Mouse (Mus musculus) naive thymus-derived CD4-positive, alpha-beta T cell, adult 2 months (primary cell): ENCODE results near the gene Mef2a.
A peak's percentile ranks its signal among the peaks of the same experiment; 100 is the strongest.

Experiments used
- DNase-seq: peaks from one replicate; pipeline ENCODE4 v3.0.0-alpha.2; 2011; ENCODE audit warnings: low read depth

Gene Mef2a

GRCm38 (mm10) chr7:67245255-67245654 lies 127.4 kb downstream of the Mef2a start:
- no peak for DNase-seq

DNA sequence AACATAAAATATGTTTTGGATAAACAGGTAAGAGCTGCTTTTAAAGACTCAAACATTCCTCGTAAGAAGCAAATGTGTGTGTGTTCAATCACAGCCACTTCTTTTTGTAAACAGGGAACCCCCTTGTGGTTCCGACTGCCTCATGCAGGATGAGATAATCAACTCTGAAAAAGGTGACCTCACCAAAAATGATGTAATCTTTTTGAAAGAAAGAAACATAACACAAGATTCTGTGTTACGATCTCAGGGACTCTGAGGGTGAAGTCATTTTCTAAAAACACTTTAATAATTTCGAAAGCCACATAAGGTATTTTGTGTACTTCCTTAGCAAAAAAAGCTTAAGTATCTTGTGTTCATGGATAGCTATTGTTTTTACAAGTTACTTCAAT lies 128.8 kb downstream of the Mef2a start:
- peak; percentile 12 for DNase-seq

DNA sequence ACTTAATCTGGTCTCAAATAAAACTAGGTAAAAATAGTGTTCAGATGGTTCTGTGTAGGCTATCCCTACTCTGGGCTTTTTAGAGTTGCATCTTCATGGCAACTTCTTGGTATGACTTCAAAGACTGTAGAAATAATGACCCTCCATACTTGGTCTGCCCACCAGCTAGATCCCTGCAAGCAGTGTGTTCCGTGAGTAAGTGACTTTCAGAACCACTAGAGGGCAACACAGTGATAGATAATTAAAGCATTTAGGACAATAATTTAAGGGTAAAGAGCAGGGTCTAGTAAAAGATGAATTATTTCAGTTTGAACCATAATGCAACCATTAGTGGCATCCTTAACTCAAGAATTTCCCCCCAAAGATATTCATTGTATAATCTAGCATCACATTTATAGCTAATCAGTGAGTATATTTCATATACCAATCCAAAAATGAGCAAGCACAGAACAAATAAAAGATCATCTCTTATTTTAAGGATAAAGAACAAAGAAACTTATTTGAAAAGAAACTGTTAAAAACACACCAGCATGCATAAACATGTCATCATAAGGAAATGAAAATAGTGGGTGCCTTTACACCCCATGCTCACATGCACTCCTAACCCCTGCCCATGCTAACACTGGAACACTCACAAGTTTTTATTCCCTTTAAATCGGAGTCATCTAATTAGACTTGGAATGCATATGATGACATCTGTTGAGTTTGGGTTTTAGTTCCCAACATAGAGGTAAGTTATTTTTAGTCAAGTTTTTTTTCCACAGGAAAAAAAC lies 129.4 kb downstream of the Mef2a start:
- DNase-seq: peak; percentile 59

GRCm38 (mm10) chr7:67241969-67242368 lies 130.7 kb downstream of the Mef2a start:
- DNase-seq: no peak

DNA sequence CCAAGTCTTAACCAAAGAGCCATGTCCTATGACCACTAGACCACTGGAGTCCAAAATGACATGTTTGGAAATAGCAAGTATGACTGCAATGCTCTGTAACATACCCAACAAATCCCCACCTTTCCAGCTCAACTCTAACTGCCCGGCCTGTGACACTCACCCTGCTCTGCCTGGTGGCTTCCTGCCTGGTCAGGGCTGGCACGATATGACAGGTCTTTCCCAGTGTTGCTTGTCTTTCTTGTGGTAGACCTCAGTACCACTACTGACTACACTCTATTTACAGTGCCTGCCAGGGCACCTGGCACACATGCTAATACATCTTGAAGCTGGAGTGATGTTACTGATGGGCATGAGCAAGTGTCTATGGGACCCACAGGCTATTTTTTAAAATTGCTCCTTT lies 134.9 kb downstream of the Mef2a start:
- DNase-seq: no peak

GRCm38 (mm10) chr7:67236351-67236750 lies 136.3 kb downstream of the Mef2a start:
- DNase-seq: no peak

GRCm38 (mm10) chr7:67234797-67235196 lies 137.9 kb downstream of the Mef2a start:
- no peak for DNase-seq

- no peak for DNase-seq
Measured at GRCm38 (mm10) chr7:67232504-67232903, 140.2 kb downstream of the Mef2a start.

- no peak for DNase-seq
Measured at GRCm38 (mm10) chr7:67230640-67231140, 142.0 kb downstream of the Mef2a start.

- no peak for DNase-seq
Measured at GRCm38 (mm10) chr7:67230221-67230620, 142.4 kb downstream of the Mef2a start.

DNA sequence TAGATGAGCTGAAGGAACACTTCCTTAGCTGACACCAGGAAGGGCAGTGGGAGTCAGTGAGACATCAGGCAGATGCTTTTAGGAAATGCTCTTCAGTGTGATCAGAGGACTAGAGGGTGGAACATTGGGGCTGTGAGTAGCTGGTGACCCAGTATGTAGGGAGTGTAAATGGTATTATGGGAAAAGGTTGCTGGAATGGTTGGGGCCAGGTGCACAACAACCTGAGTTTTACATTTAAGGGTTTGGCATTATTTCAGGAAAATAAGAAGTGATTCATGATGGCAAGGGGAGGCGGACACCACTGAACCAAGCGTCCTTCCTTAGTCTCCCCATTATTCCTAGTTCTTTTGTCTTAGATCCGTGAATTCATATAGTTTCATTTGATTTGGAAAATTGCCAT lies 143.0 kb downstream of the Mef2a start:
- DNase-seq: no peak

GRCm38 (mm10) chr7:67228891-67229602 lies 143.6 kb downstream of the Mef2a start:
- peak; percentile 63 for DNase-seq

DNA sequence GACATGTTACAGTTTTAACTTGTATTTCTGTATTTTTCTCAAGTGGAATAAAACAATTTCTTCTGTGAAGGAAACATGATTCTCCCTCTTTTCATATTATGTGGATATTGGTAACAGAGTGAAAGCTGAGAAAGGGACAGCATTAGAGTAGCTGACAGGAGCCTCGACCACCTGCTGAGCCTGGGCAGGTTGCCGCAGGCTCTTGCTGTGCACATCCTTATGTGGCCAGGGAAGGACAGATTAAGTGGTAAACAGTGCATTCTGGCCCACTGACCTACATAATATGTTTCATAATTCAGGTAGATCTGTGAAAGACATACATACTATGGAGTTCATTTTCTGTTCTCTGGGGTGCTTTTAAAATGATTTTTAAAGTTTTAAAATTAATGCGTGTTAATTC lies 144.3 kb downstream of the Mef2a start:
- no peak for DNase-seq

- no peak for DNase-seq
Measured at GRCm38 (mm10) chr7:67227538-67227937, 145.1 kb downstream of the Mef2a start.

DNA sequence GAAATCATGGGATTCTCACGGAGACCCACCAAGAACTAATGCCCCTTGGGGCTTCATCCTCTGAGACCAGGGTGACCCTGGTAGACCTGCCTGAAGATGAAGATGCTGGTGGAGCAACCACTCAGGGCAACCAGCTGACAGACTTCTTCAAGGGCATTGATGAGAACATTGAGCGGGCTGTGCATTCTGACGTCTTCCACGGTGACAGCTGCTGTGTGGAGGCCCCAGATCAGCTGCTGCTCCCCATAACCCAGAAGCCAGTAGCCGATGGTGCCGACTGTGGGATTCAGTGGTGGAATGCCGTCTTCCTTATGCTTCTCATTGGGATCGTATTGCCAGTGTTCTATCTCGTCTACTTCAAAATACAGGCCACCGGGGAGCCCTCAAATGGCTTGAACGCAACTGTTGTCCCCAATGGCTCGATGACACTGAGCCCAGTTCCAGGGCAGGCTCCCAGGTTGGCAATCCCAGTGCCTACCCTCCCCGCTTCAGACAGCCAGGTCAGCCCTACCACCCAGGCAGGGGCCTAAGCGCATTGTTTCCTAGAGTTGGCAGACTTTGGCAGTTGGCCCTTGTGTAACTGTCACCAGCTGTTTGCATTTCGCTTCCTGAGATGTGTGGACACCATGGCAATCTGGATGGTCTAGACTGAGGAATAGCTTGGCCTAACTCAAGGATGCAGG lies 146.6 kb downstream of the Mef2a start:
- DNase-seq: no peak

GRCm38 (mm10) chr7:67222220-67222862 lies 150.3 kb downstream of the Mef2a start, which contains the start of gene Lysmd4:
Gene Lysmd4, plus strand, starts transcription at chr7:67222544.
- peak; percentile 94 for DNase-seq

DNA sequence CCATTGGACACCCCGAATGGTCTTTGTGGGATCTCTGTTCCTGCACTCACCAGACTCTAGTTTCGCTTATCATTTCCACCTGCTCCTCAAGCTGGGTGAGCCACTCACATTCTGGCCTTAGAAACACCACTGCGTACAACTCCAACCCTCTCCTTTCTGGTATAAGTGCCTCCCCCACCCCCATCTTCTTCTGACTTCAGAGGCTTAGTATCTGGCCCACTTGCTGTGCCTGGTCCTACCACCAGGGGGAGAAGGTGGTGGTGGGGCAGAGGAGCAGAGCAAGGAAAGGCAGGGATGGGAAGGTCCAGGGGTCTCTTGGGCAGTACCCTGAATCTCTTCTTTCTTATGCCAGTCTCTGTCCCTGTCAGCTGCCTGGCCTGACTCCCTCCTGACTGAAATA lies 155.6 kb downstream of the Mef2a start:
- DNase-seq: peak; percentile 80

DNA sequence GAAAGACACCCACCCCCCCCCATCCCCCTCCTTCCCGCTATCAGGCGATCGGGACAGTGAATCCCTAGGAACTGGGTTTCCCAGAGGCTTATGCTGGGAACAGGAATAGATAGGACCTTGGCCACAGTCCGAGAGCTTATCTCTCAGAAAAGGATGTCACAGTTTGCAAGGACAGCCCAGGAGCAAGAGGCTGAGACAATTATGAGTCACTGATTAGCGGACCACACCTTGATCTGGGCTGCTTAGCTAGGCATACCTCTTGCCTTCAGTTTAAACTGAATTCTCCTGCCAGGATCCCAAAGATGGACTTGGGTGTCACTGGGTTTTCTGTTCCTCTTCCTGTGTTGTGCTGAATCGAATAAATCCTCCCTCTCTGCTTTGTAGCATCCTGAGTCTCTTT lies 156.3 kb downstream of the Mef2a start:
- DNase-seq: no peak

DNA sequence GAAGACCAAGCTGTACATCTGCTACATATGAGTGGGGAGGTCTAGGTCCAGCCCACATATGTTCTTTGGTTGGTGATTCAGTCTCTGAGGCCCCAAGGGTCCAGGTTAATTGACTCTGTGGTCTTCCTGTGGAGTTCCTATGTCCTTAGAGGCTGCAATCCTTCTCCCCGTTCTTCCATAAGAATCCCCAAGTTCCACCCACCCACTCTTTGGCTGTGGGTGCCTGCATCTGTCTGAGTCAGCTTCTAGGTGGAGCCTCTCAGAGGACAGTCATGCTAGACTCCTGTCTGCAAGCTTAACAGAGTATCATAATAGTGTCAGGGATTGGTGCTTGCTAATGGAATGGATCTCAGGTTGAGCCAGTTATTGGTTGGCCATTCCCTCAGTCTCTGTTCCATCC lies 159.1 kb downstream of the Mef2a start:
- no peak for DNase-seq

GRCm38 (mm10) chr7:67211971-67212370 lies 160.7 kb downstream of the Mef2a start:
- DNase-seq: no peak

GRCm38 (mm10) chr7:67211341-67211740 lies 161.3 kb downstream of the Mef2a start:
- DNase-seq: no peak
